Mouse (Mus musculus): Measurements from ENCODE around the gene Slc6a20a. TPM values are rescaled to one million over a fixed set of nuclear protein-coding genes. Genes with fewer than 3 reads are reported as not detected.

Gene Slc6a20a
- 0.22 and 0.32 TPM in 2 replicates for total RNA-seq (2012; rRNA removed)

GRCm38 (mm10) chr9:123678327-123679105 lies at the start of gene Slc6a20a, which contains the start of gene Ccr9:
Slc6a20a (minus strand) TSS chr9:123678885.
Ccr9 (plus strand) TSS chr9:123678439.
- in situ Hi-C loops (cut with MboI; ENCODE audit: low sequenced_read_pairs in 2 of 2, unreplicated experiment in 2 of 2): no loop called here
- H3K9ac ChIP-seq (ENCODE audit: insufficient read depth, low read depth, low read length, poor library complexity, severe bottlenecking): peak within 1 kb of the TSS; percentile 42

GRCm38 (mm10) chr9:123722737-123723493 lies 44.2 kb upstream of the Slc6a20a start:
- in situ Hi-C loops (cut with MboI; ENCODE audit: low sequenced_read_pairs in 2 of 2, unreplicated experiment in 2 of 2): no loop called here
- Histone ChIP-seq H3K9me3 (ENCODE audit: control insufficient read depth, insufficient read depth, low read depth, low read length) (no peaks in the 10 kb centered on the region), H3K9ac (ENCODE audit: insufficient read depth, low read depth, low read length, poor library complexity, severe bottlenecking) (no peak overlapping the region), H3K4me1 (ENCODE audit: control insufficient read depth in 2 of 2, insufficient read depth in 2 of 2, low read length in 2 of 2, poor library complexity in 1 of 2) (no peaks in the 10 kb centered on the region), H3K27ac (ENCODE audit: insufficient read depth, low read depth, low read length, poor library complexity, severe bottlenecking) (no peak overlapping the region), H3K4me3 (ENCODE audit: insufficient read depth in 1 of 2, low read depth in 1 of 2, low read length in 2 of 2, poor library complexity in 1 of 2, severe bottlenecking in 1 of 2) (no peak overlapping the region), H3K36me3 (ENCODE audit: control insufficient read depth, insufficient read depth, low read length, poor library complexity, severe bottlenecking) (no peaks in the 10 kb centered on the region)
- TF ChIP-seq CHD2 (IDR thresholded peaks at IDR 0.05; ENCODE audit: low read depth, low read length): no peak
- TF ChIP-seq ZC3H11A (IDR thresholded peaks at IDR 0.05; ENCODE audit: borderline replicate concordance, low read depth, low read length): no peak
- DNase-seq (ENCODE audit: low read depth, low spot score): no peak

More at GRCm38 (mm10) chr9:123678327-123679105, at the start of gene Slc6a20a, which contains the start of gene Ccr9:
- Histone ChIP-seq H3K4me1 (ENCODE audit: control insufficient read depth in 2 of 2, insufficient read depth in 2 of 2, low read length in 2 of 2, poor library complexity in 1 of 2) (no peaks in the 10 kb centered on the region), H3K9me3 (ENCODE audit: control insufficient read depth, insufficient read depth, low read depth, low read length) (no peaks in the 10 kb centered on the region), H3K4me3 (ENCODE audit: insufficient read depth in 1 of 2, low read depth in 1 of 2, low read length in 2 of 2, poor library complexity in 1 of 2, severe bottlenecking in 1 of 2) (peak within 1 kb of the TSS; percentile 58 to 65), H3K27ac (ENCODE audit: insufficient read depth, low read depth, low read length, poor library complexity, severe bottlenecking) (no peak within 1 kb of the TSS), H3K36me3 (ENCODE audit: control insufficient read depth, insufficient read depth, low read length, poor library complexity, severe bottlenecking) (no peaks in the 10 kb centered on the region)
- DNase-seq (ENCODE audit: low read depth, low spot score): peak; percentile 33
- TF ChIP-seq HCFC1 (IDR thresholded peaks at IDR 0.05; ENCODE audit: borderline replicate concordance, insufficient read depth, low read length) (no peak), ZC3H11A (IDR thresholded peaks at IDR 0.05; ENCODE audit: borderline replicate concordance, low read depth, low read length) (no peak), MAFK (IDR thresholded peaks at IDR 0.05; ENCODE audit: insufficient read depth, low read depth, low read length) (no peak), ZNF384 (IDR thresholded peaks at IDR 0.05; ENCODE audit: low read depth, low read length) (no peak), CHD2 (IDR thresholded peaks at IDR 0.05; ENCODE audit: low read depth, low read length) (no peak)

DNA sequence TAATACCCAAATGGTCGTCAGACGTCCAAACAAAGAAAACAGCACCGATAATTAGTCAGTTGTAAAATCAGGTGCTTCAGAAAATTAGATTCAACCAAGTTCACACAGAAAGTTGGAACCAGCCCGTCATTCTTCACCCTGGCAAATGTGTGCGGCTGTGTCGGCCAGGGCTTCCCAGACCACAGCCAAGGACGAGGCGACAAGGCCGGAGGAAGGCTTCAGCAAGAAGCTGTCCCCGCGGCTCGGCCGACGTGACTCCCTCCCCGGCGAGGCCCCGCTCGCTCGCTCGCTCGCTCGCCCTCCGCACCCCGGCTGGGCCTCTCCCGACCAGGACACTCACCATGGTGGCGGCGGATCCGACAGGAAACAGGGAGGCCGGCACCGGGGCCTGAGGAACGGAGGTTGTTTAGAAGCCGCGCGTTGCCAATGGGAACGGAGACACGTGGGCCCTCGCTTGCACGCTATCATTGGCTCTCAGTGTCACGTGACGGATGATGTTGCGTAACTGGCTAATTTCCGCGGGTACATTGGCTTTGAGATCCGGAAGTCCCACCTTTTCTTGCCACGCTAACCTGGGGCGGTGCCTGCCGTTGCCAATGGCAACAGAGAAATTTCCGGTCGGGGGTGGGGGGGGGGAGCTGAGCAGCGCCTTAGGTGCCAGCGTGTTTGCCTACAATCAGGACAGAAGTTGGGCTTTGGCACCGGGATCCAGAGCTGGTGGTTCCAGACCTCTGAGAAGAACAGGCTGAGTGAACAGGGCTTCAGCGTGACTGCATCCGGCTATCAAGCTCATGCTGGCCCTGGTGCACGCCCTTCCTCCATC lies 38.7 kb upstream of the Slc6a20a start, which contains the start of gene Lztfl1:
Gene Lztfl1, minus strand, starts transcription at position 512 of the 823 bp plus-strand sequence.
- Histone ChIP-seq H3K9ac (ENCODE audit: insufficient read depth, low read depth, low read length, poor library complexity, severe bottlenecking) (peak within 1 kb of the TSS; percentile 83), H3K36me3 (ENCODE audit: control insufficient read depth, insufficient read depth, low read length, poor library complexity, severe bottlenecking) (no peaks in the 10 kb centered on the region), H3K9me3 (ENCODE audit: control insufficient read depth, insufficient read depth, low read depth, low read length) (no peaks in the 10 kb centered on the region), H3K4me1 (ENCODE audit: control insufficient read depth in 2 of 2, insufficient read depth in 2 of 2, low read length in 2 of 2, poor library complexity in 1 of 2) (peaks cover 0 to 3% of the 10 kb centered on the region in 2 experiments; a peak in 1 of 4 replicates), H3K4me3 (ENCODE audit: insufficient read depth in 1 of 2, low read depth in 1 of 2, low read length in 2 of 2, poor library complexity in 1 of 2, severe bottlenecking in 1 of 2) (peak within 1 kb of the TSS; percentile 65 to 86), H3K27ac (ENCODE audit: insufficient read depth, low read depth, low read length, poor library complexity, severe bottlenecking) (no peak within 1 kb of the TSS)
- 0 out of 2 replicates have a peak, but pooled peaks have one; percentile 40 for TF ChIP-seq HCFC1 (IDR thresholded peaks at IDR 0.05; ENCODE audit: borderline replicate concordance, insufficient read depth, low read length)
- no peak for TF ChIP-seq ZC3H11A (IDR thresholded peaks at IDR 0.05; ENCODE audit: borderline replicate concordance, low read depth, low read length)
- TF ChIP-seq MAFK (IDR thresholded peaks at IDR 0.05; ENCODE audit: insufficient read depth, low read depth, low read length): no peak
- peak; percentile 99 for DNase-seq (ENCODE audit: low read depth, low spot score)
- in situ Hi-C loops (cut with MboI; ENCODE audit: low sequenced_read_pairs in 2 of 2, unreplicated experiment in 2 of 2): no loop called here

- no peak overlapping the region for H3K9ac ChIP-seq (ENCODE audit: insufficient read depth, low read depth, low read length, poor library complexity, severe bottlenecking)
- no peak for DNase-seq (ENCODE audit: low read depth, low spot score)
- peaks cover 0 to 3% of the 10 kb centered on the region in 2 experiments; a peak in 1 of 4 replicates for H3K4me1 ChIP-seq (ENCODE audit: control insufficient read depth in 2 of 2, insufficient read depth in 2 of 2, low read length in 2 of 2, poor library complexity in 1 of 2)
- no peaks in the 10 kb centered on the region for H3K36me3 ChIP-seq (ENCODE audit: control insufficient read depth, insufficient read depth, low read length, poor library complexity, severe bottlenecking)
- no peak overlapping the region for H3K27ac ChIP-seq (ENCODE audit: insufficient read depth, low read depth, low read length, poor library complexity, severe bottlenecking)
- in situ Hi-C loops (cut with MboI; ENCODE audit: low sequenced_read_pairs in 2 of 2, unreplicated experiment in 2 of 2): no loop called here
- no peaks in the 10 kb centered on the region for H3K9me3 ChIP-seq (ENCODE audit: control insufficient read depth, insufficient read depth, low read depth, low read length)
- TF ChIP-seq ZC3H11A (IDR thresholded peaks at IDR 0.05; ENCODE audit: borderline replicate concordance, low read depth, low read length) (no peak), MAFK (IDR thresholded peaks at IDR 0.05; ENCODE audit: insufficient read depth, low read depth, low read length) (no peak), CHD2 (IDR thresholded peaks at IDR 0.05; ENCODE audit: low read depth, low read length) (no peak), ZNF384 (IDR thresholded peaks at IDR 0.05; ENCODE audit: low read depth, low read length) (no peak), HCFC1 (IDR thresholded peaks at IDR 0.05; ENCODE audit: borderline replicate concordance, insufficient read depth, low read length) (no peak)
- H3K4me3 ChIP-seq (ENCODE audit: insufficient read depth in 1 of 2, low read depth in 1 of 2, low read length in 2 of 2, poor library complexity in 1 of 2, severe bottlenecking in 1 of 2): no peak overlapping the region; a peak in 1 of 4 replicates
Observed at GRCm38 (mm10) chr9:123716301-123716700, 37.6 kb upstream of the Slc6a20a start.

Data from ES-E14 (cell line).